Mouse (Mus musculus): ENCODE measurements around the gene Sema4d. TPM values are rescaled to one million over a fixed set of nuclear protein-coding genes. Genes with fewer than 3 reads are reported as not detected.

Sema4d gene
- polyA plus RNA-seq, 1 experiment from 2014 or later, result 17.3 TPM

- H3K27ac ChIP-seq (ENCODE audit: poor library complexity, severe bottlenecking), result peak overlapping the region; percentile 49
- no peaks in the 10 kb centered on the region for H3K36me3 ChIP-seq
- no peaks in the 10 kb centered on the region for H3K9me3 ChIP-seq (replicated peaks)
- 49% methylated on average over 10 of the region's 10 CpGs for WGBS
- H3K4me1 ChIP-seq (replicated peaks), result peaks cover 61% of the 10 kb centered on the region
- H3K4me3 ChIP-seq, result no peak overlapping the region
- H3K27me3 ChIP-seq (replicated peaks), result no peaks in the 10 kb centered on the region
- no peak for ATAC-seq (ENCODE audit: insufficient number of reproducible peaks, low FRiP score)
- no peak overlapping the region for H3K4me2 ChIP-seq
- H3K9ac ChIP-seq, result 0 out of 2 replicates have a peak overlapping the region, but pooled peaks have one; percentile 39
Observed at GRCm38 (mm10) chr13:51761186-51761813, 32.2 kb downstream of the Sema4d start.

- H3K9ac ChIP-seq, result no peak overlapping the region
- H3K27ac ChIP-seq (ENCODE audit: poor library complexity, severe bottlenecking), result no peak overlapping the region
- H3K4me1 ChIP-seq (replicated peaks), result peaks cover 73% of the 10 kb centered on the region
- WGBS, result 89% methylated on average over 6 of the region's 6 CpGs
- H3K27me3 ChIP-seq (replicated peaks), result no peaks in the 10 kb centered on the region
- H3K9me3 ChIP-seq (replicated peaks), result no peaks in the 10 kb centered on the region
- H3K4me3 ChIP-seq, result no peak overlapping the region
- ATAC-seq (ENCODE audit: insufficient number of reproducible peaks, low FRiP score), result no peak
- no peaks in the 10 kb centered on the region for H3K36me3 ChIP-seq
- H3K4me2 ChIP-seq, result no peak overlapping the region
Observed at GRCm38 (mm10) chr13:51759256-51759987, 34.1 kb downstream of the Sema4d start.

DNA sequence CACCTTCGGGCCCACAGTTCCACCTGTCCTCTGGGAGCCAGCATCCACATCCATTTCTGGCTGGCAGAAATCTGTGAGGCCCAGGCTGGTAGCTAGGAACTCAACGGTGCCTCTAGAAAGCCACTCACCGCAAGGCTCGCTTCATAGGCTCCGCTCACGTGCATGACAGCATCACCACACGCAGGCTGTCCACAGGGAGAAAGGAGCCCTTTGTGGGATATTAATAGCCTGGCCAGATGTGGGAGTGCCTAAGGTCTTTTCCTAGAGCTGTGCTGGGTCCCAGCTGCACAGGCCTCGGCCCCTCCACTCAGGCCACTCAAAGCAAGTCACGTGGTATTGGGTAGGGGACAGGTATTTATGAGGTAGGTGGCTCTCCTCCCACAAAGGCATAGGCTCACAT, 35.1 kb downstream of the Sema4d start:
- no peaks in the 10 kb centered on the region for H3K36me3 ChIP-seq
- no peak overlapping the region for H3K4me2 ChIP-seq
- H3K27me3 ChIP-seq (replicated peaks), result no peaks in the 10 kb centered on the region
- ATAC-seq (ENCODE audit: insufficient number of reproducible peaks, low FRiP score), result peak; percentile 42; the same call in 1 of the 2 replicates
- H3K9me3 ChIP-seq (replicated peaks), result no peaks in the 10 kb centered on the region
- no peak overlapping the region for H3K9ac ChIP-seq
- H3K4me1 ChIP-seq (replicated peaks), result peaks cover 80% of the 10 kb centered on the region
- WGBS, result 36% methylated on average over 9 of the region's 9 CpGs
- peak overlapping the region; percentile 69 for H3K27ac ChIP-seq (ENCODE audit: poor library complexity, severe bottlenecking)
- no peak overlapping the region for H3K4me3 ChIP-seq

DNA sequence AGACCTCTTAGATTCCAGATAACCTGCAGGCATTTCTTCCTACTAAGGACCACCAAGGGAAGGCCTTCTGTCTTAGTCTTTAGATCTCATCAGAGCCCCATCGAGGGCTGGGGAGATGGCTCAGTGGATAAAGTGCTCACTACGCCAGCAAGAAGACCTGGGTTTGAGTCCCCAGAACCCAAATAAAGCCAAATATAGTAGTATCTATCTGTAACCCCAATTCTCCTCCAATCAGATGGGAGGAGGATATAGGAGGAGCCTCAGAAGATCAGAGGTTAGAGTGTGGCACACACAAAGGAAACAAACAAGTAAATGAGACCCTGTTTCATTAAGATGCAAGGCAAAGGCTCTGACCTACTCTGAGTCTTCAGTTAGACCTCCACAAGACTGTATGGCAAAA, 36.4 kb downstream of the Sema4d start:
- Histone ChIP-seq H3K4me1 (replicated peaks) (peaks cover 86% of the 10 kb centered on the region), H3K27ac (ENCODE audit: poor library complexity, severe bottlenecking) (peak overlapping the region; percentile 46; the same call in 1 of the 2 replicates)

DNA sequence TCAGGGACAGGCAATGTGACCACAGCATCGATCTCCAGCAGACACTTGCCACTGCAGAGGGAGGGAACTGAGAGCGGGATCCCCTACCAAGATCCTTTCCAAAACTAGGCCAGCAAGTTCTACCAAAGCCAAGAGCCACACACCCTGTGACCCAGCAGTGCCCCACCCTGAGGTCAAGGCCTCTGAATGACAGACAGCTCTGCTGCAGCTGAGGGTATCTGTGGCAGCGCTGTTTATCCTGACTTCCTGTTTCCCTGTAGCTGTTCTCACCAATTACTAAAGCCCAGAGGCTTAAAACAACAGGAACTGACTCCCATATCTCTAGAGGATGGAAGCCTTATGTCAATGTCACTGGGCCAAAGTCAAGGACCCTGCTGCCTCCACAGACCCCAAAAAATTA, 37.0 kb downstream of the Sema4d start:
- Histone ChIP-seq H3K27ac (ENCODE audit: poor library complexity, severe bottlenecking) (peak overlapping the region; percentile 67), H3K4me1 (replicated peaks) (peaks cover 82% of the 10 kb centered on the region), H3K27me3 (replicated peaks) (no peaks in the 10 kb centered on the region), H3K9me3 (replicated peaks) (no peaks in the 10 kb centered on the region), H3K9ac (no peak overlapping the region), H3K4me2 (no peak overlapping the region), H3K36me3 (no peaks in the 10 kb centered on the region), H3K4me3 (no peak overlapping the region)
- 35% methylated on average over 3 of the region's 3 CpGs for WGBS
- peak; percentile 27; the same call in 1 of the 2 replicates for ATAC-seq (ENCODE audit: insufficient number of reproducible peaks, low FRiP score)

More for the DNA sequence above, 36.4 kb downstream of the Sema4d start:
- no peak overlapping the region for H3K9ac ChIP-seq
- H3K4me2 ChIP-seq, result no peak overlapping the region
- H3K4me3 ChIP-seq, result no peak overlapping the region
- H3K27me3 ChIP-seq (replicated peaks), result no peaks in the 10 kb centered on the region
- no peaks in the 10 kb centered on the region for H3K9me3 ChIP-seq (replicated peaks)
- WGBS, result 64% methylated on average over 2 of the region's 2 CpGs
- H3K36me3 ChIP-seq, result no peaks in the 10 kb centered on the region
- ATAC-seq (ENCODE audit: insufficient number of reproducible peaks, low FRiP score), result no peak

- Histone ChIP-seq H3K4me3 (no peak overlapping the region), H3K36me3 (no peaks in the 10 kb centered on the region), H3K9ac (no peak overlapping the region), H3K9me3 (replicated peaks) (no peaks in the 10 kb centered on the region), H3K4me1 (replicated peaks) (peaks cover 82% of the 10 kb centered on the region), H3K4me2 (no peak overlapping the region), H3K27me3 (replicated peaks) (no peaks in the 10 kb centered on the region), H3K27ac (ENCODE audit: poor library complexity, severe bottlenecking) (peak overlapping the region; percentile 67)
- WGBS, result 74% methylated on average over 9 of the region's 9 CpGs
- no peak for ATAC-seq (ENCODE audit: insufficient number of reproducible peaks, low FRiP score)
Observed at GRCm38 (mm10) chr13:51756019-51756418, 37.5 kb downstream of the Sema4d start.

DNA sequence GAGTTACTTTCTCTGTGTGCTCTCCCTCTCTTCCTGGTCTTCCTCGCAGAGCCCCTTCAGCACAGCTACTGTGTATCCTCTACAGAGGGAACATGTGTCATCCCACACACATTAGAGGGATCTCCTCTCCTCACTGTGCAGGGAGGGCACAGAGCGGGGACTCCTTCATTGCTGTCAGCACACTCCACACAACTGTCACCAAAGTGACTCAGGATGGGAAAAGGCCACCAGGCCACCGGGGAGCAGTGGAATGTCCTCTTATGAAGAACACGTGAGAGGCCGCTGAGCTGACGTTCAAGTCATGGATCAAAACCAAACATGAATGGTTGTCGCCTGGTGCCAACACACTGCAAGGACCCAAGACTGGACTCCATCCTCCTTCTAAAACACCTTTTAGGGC, 38.0 kb downstream of the Sema4d start:
- no peaks in the 10 kb centered on the region for H3K27me3 ChIP-seq (replicated peaks)
- no peaks in the 10 kb centered on the region for H3K36me3 ChIP-seq
- ATAC-seq (ENCODE audit: insufficient number of reproducible peaks, low FRiP score), result no peak
- peak overlapping the region; percentile 67 for H3K27ac ChIP-seq (ENCODE audit: poor library complexity, severe bottlenecking)
- H3K9ac ChIP-seq, result no peak overlapping the region
- no peaks in the 10 kb centered on the region for H3K9me3 ChIP-seq (replicated peaks)
- WGBS, result 67% methylated on average over 7 of the region's 7 CpGs
- peaks cover 80% of the 10 kb centered on the region for H3K4me1 ChIP-seq (replicated peaks)
- no peak overlapping the region for H3K4me3 ChIP-seq
- no peak overlapping the region for H3K4me2 ChIP-seq

GRCm38 (mm10) chr13:51754559-51755126, 38.9 kb downstream of the Sema4d start:
- Histone ChIP-seq H3K27me3 (replicated peaks) (no peaks in the 10 kb centered on the region), H3K4me1 (replicated peaks) (peaks cover 85% of the 10 kb centered on the region), H3K9ac (no peak overlapping the region), H3K9me3 (replicated peaks) (no peaks in the 10 kb centered on the region), H3K4me2 (no peak overlapping the region), H3K4me3 (no peak overlapping the region), H3K27ac (ENCODE audit: poor library complexity, severe bottlenecking) (no peak overlapping the region), H3K36me3 (no peaks in the 10 kb centered on the region)
- 74% methylated on average over 13 of the region's 13 CpGs for WGBS
- no peak for ATAC-seq (ENCODE audit: insufficient number of reproducible peaks, low FRiP score)

DNA sequence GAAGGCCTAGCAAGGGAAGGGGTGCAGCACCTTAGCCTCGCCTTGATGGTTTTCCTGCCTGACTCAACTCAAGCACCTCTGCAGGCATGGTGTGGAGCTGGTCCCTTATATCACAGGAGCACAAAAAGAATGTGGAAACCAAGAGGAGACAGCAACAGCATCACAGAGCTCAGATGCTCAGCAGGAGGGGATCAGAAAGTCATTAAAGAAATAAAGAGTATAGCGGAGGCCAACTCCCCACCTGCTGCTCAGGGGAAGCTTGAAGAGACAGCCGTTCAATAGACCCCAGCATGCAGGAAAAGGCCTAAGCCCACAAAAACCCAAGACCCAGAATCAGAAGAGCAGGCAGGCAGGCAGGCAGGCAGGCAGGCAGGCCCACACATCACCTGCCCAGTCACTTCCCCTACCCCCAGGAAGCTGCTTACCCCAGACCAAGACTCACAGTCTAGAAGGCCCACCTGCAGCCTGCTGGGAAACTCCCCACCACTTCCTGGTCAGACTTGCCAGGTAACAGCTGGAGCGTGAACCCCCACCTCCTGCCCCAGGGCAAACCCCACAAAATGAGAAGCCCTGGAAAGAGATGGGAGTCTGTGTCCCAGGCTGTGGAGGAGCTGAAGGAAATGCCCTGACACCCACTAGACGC, 39.6 kb downstream of the Sema4d start:
- Histone ChIP-seq H3K4me3 (no peak overlapping the region), H3K27ac (ENCODE audit: poor library complexity, severe bottlenecking) (0 out of 2 replicates have a peak overlapping the region, but pooled peaks have one; percentile 25), H3K27me3 (replicated peaks) (no peaks in the 10 kb centered on the region), H3K4me1 (replicated peaks) (peaks cover 86% of the 10 kb centered on the region), H3K9ac (no peak overlapping the region), H3K36me3 (no peaks in the 10 kb centered on the region), H3K9me3 (replicated peaks) (no peaks in the 10 kb centered on the region), H3K4me2 (no peak overlapping the region)
- WGBS, result 83% methylated on average over 5 of the region's 5 CpGs
- ATAC-seq (ENCODE audit: insufficient number of reproducible peaks, low FRiP score), result no peak

DNA sequence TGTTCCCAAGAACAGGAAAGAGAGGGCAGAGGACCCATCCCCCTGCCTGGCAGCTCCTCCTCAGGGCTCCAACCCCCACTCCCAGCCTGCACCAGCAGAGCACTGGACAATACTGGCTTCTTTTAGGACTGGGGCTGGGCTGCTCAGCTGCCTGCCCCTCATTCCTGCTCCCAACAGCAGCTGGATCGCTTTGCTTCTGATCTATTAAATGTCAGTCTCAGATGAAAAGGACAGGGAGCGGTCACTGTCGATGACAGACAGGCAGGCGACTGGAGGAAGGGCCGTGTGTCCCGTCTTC, 40.4 kb downstream of the Sema4d start:
- Histone ChIP-seq H3K36me3 (no peaks in the 10 kb centered on the region), H3K4me3 (no peak overlapping the region), H3K27ac (ENCODE audit: poor library complexity, severe bottlenecking) (peak overlapping the region; percentile 25), H3K4me1 (replicated peaks) (peaks cover 86% of the 10 kb centered on the region), H3K9ac (0 out of 2 replicates have a peak overlapping the region, but pooled peaks have one; percentile 33), H3K9me3 (replicated peaks) (no peaks in the 10 kb centered on the region), H3K27me3 (replicated peaks) (no peaks in the 10 kb centered on the region), H3K4me2 (no peak overlapping the region)
- ATAC-seq (ENCODE audit: insufficient number of reproducible peaks, low FRiP score), result no peak
- 36% methylated on average over 6 of the region's 6 CpGs for WGBS

Measured in heart, embryonic 12.5 days (tissue).